Mouse (Mus musculus) MEL (cell line): ENCODE measurements around the gene Ncan. TPM values are rescaled to one million over a fixed set of nuclear protein-coding genes. Genes with fewer than 3 reads are reported as not detected.

Experiments used
- DNase-seq: peaks from one replicate; pipeline ENCODE4 v3.0.0; 2011; ENCODE audit warnings: low read depth, low spot score
- H3K27ac ChIP-seq: 2 replicates; pipeline ENCODE4 v1.5.1; 2012; ENCODE audit warnings: low read depth, mild to moderate bottlenecking, control low read depth, low read length, moderate library complexity; ENCODE audit not compliant: control insufficient read depth
- H3K27me3 ChIP-seq, 2 experiments: fragments of 150-350 bp in 1 of 2; sonication (generic) in 1 of 2; 2 replicates each; pipeline ENCODE4 v1.6.1; 2012; ENCODE audit warnings: low read length in 2 of 2, mild to moderate bottlenecking in 2 of 2, improper control_type of control experiment in 1 of 2, moderate library complexity in 1 of 2; ENCODE audit not compliant: insufficient read depth in 2 of 2, control insufficient read depth in 1 of 2
- H3K36me3 ChIP-seq, 2 experiments: 2 replicates each; pipeline ENCODE4 v1.6.1; 2012 to 2014; ENCODE audit warnings: low read length in 2 of 2, improper control_type of control experiment in 1 of 2, inconsistent platforms in 1 of 2, mild to moderate bottlenecking in 1 of 2; ENCODE audit not compliant: insufficient read depth in 2 of 2, control insufficient read depth in 1 of 2
- H3K4me1 ChIP-seq, 2 experiments: fragments of 150-350 bp in 1 of 2; sonication (generic) in 1 of 2; 2 replicates each; pipeline ENCODE4 v1.6.1; 2012; ENCODE audit warnings: low read length in 2 of 2, improper control_type of control experiment in 1 of 2, mild to moderate bottlenecking in 1 of 2; ENCODE audit not compliant: insufficient read depth in 2 of 2, control insufficient read depth in 1 of 2
- H3K4me3 ChIP-seq, 2 experiments: fragments of 150-350 bp in 1 of 2; sonication (generic) in 1 of 2; 2 replicates each; pipeline ENCODE4 v1.5.1; 2012; ENCODE audit warnings: low read depth in 2 of 2, low read length in 2 of 2, mild to moderate bottlenecking in 2 of 2, moderate library complexity in 2 of 2, control low read depth in 1 of 2, improper control_type of control experiment in 1 of 2; ENCODE audit not compliant: control insufficient read depth in 1 of 2, insufficient read depth in 1 of 2
- H3K79me2 ChIP-seq: 2 replicates; pipeline ENCODE4 v1.6.1; 2012; ENCODE audit warnings: mild to moderate bottlenecking, low read length, moderate library complexity; ENCODE audit not compliant: control insufficient read depth, poor library complexity, insufficient read depth
- H3K9ac ChIP-seq: 2 replicates; pipeline ENCODE4 v1.6.1; 2012; ENCODE audit warnings: low read depth, mild to moderate bottlenecking, control low read depth, low read length, moderate library complexity; ENCODE audit not compliant: control insufficient read depth, poor library complexity, severe bottlenecking
- H3K9me3 ChIP-seq: fragments of 150-350 bp; sonication (generic); replicated peaks from 2 replicates; pipeline ENCODE4 v1.6.1; 2012; ENCODE audit warnings: mild to moderate bottlenecking, low read length, improper control_type of control experiment, moderate library complexity; ENCODE audit not compliant: insufficient read depth
- BHLHE40 ChIP-seq: IDR thresholded peaks from 2 replicates; pipeline ENCODE4 v1.6.1; 2012; ENCODE audit warnings: low read depth, mild to moderate bottlenecking, inconsistent platforms, low read length, improper control_type of control experiment, borderline replicate concordance
- CHD1 ChIP-seq: IDR thresholded peaks from 2 replicates; pipeline ENCODE4 v1.6.1; 2012; ENCODE audit warnings: low read depth, mild to moderate bottlenecking, inconsistent platforms, low read length, improper control_type of control experiment
- CTCF ChIP-seq, 3 experiments: IDR thresholded peaks in 2 of 3; conservative IDR thresholded peaks in 1 of 3; 2 replicates each; pipeline ENCODE4 v1.5.1; 2011 to 2012; ENCODE audit warnings: low read length in 3 of 3, low read depth in 2 of 3, mild to moderate bottlenecking in 2 of 3, improper control_type of control experiment in 1 of 3, inconsistent platforms in 1 of 3, mixed read lengths in 1 of 3, moderate library complexity in 1 of 3; ENCODE audit not compliant: control insufficient read depth in 1 of 3, insufficient read depth in 1 of 3, poor library complexity in 1 of 3, severe bottlenecking in 1 of 3
- E2F4 ChIP-seq: IDR thresholded peaks from 2 replicates; pipeline ENCODE4 v1.6.1; 2011; ENCODE audit warnings: low read depth, low read length, improper control_type of control experiment, borderline replicate concordance
- ELF1 ChIP-seq: IDR thresholded peaks from 2 replicates; pipeline ENCODE4 v1.6.1; 2014; ENCODE audit warnings: low read depth, mild to moderate bottlenecking, inconsistent platforms, low read length, improper control_type of control experiment, moderate library complexity
- EP300 ChIP-seq, 2 experiments: IDR thresholded peaks; 2 replicates each; pipeline ENCODE4 v1.6.1; 2011; ENCODE audit warnings: improper control_type of control experiment in 2 of 2, low read length in 2 of 2, low read depth in 1 of 2, mild to moderate bottlenecking in 1 of 2
- ETS1 ChIP-seq: IDR thresholded peaks from 2 replicates; pipeline ENCODE4 v1.6.1; 2012; ENCODE audit warnings: low read depth, mild to moderate bottlenecking, inconsistent platforms, low read length, improper control_type of control experiment, moderate library complexity
- GABPA ChIP-seq: IDR thresholded peaks from 2 replicates; pipeline ENCODE4 v1.6.1; 2012; ENCODE audit warnings: low read depth, mild to moderate bottlenecking, inconsistent platforms, low read length, improper control_type of control experiment, moderate library complexity
- GATA1 ChIP-seq: IDR thresholded peaks from 2 replicates; pipeline ENCODE4 v1.6.1; 2011; ENCODE audit warnings: low read depth, low read length, improper control_type of control experiment
- JUND ChIP-seq: IDR thresholded peaks from 2 replicates; pipeline ENCODE4 v1.6.1; 2011; ENCODE audit warnings: low read depth, mild to moderate bottlenecking, improper control_type of control experiment, low read length
- MAZ ChIP-seq: IDR thresholded peaks from 2 replicates; pipeline ENCODE4 v1.6.1; 2012; ENCODE audit warnings: low read depth, mild to moderate bottlenecking, inconsistent platforms, low read length, improper control_type of control experiment
- MEF2A ChIP-seq: IDR thresholded peaks from 2 replicates; pipeline ENCODE4 v1.6.1; 2014; ENCODE audit warnings: low read depth, mild to moderate bottlenecking, inconsistent platforms, low read length, improper control_type of control experiment; ENCODE audit not compliant: poor library complexity, insufficient replicate concordance, severe bottlenecking; ENCODE audit errors: extremely low read depth
- MXI1 ChIP-seq: IDR thresholded peaks from 2 replicates; pipeline ENCODE4 v1.6.1; 2011; ENCODE audit warnings: mild to moderate bottlenecking, low read depth, low read length, improper control_type of control experiment
- MYB ChIP-seq: IDR thresholded peaks from 2 replicates; pipeline ENCODE4 v1.6.1; 2011; ENCODE audit warnings: mild to moderate bottlenecking, low read depth, low read length, improper control_type of control experiment
- MYC ChIP-seq: IDR thresholded peaks from 2 replicates; pipeline ENCODE4 v1.6.1; 2011; ENCODE audit warnings: low read depth, mild to moderate bottlenecking, low read length, improper control_type of control experiment, moderate library complexity
- NRF1 ChIP-seq: IDR thresholded peaks from 2 replicates; pipeline ENCODE4 v1.6.1; 2014; ENCODE audit warnings: low read depth, mild to moderate bottlenecking, inconsistent platforms, low read length, improper control_type of control experiment, moderate library complexity; ENCODE audit not compliant: poor library complexity, insufficient read depth, severe bottlenecking
- POLR2A ChIP-seq, 2 experiments: IDR thresholded peaks; 2 replicates each; pipeline ENCODE4 v1.6.1; 2011 to 2012; ENCODE audit warnings: low read length in 2 of 2, mild to moderate bottlenecking in 2 of 2, control low read depth in 1 of 2, improper control_type of control experiment in 1 of 2, low read depth in 1 of 2, moderate library complexity in 1 of 2; ENCODE audit not compliant: control insufficient read depth in 1 of 2, insufficient read depth in 1 of 2, poor library complexity in 1 of 2
- POLR2AphosphoS2 ChIP-seq: IDR thresholded peaks from 2 replicates; pipeline ENCODE4 v1.6.1; 2011; ENCODE audit warnings: low read length, improper control_type of control experiment
- RAD21 ChIP-seq: IDR thresholded peaks from 2 replicates; pipeline ENCODE4 v1.6.1; 2011; ENCODE audit warnings: mild to moderate bottlenecking, low read depth, low read length, improper control_type of control experiment
- RCOR1 ChIP-seq: IDR thresholded peaks from 2 replicates; pipeline ENCODE4 v1.6.1; 2012; ENCODE audit warnings: low read depth, mild to moderate bottlenecking, inconsistent platforms, low read length, improper control_type of control experiment
- SIN3A ChIP-seq: IDR thresholded peaks from 2 replicates; pipeline ENCODE4 v1.6.1; 2012; ENCODE audit warnings: low read length, improper control_type of control experiment, inconsistent platforms
- SMC3 ChIP-seq: IDR thresholded peaks from 2 replicates; pipeline ENCODE4 v1.6.1; 2011; ENCODE audit warnings: low read depth, low read length, improper control_type of control experiment
- TAL1 ChIP-seq: IDR thresholded peaks from 2 replicates; pipeline ENCODE4 v1.6.1; 2012; ENCODE audit warnings: mild to moderate bottlenecking, inconsistent platforms, low read length, moderate library complexity, mixed read lengths
- TBP ChIP-seq: IDR thresholded peaks from 2 replicates; pipeline ENCODE4 v1.8.0; 2011; ENCODE audit warnings: low read depth, low read length, improper control_type of control experiment
- UBTF ChIP-seq: IDR thresholded peaks from 2 replicates; pipeline ENCODE4 v1.6.1; 2012; ENCODE audit warnings: low read depth, mild to moderate bottlenecking, inconsistent platforms, low read length, improper control_type of control experiment, moderate library complexity, borderline replicate concordance; ENCODE audit not compliant: insufficient read depth
- USF1 ChIP-seq: IDR thresholded peaks from 2 replicates; pipeline ENCODE4 v1.6.1; 2014; ENCODE audit warnings: low read depth, mild to moderate bottlenecking, inconsistent platforms, low read length, improper control_type of control experiment, moderate library complexity
- ZC3H11A ChIP-seq: IDR thresholded peaks from 2 replicates; pipeline ENCODE4 v1.6.1; 2012; ENCODE audit warnings: low read depth, mild to moderate bottlenecking, inconsistent platforms, low read length, improper control_type of control experiment
- ZKSCAN1 ChIP-seq: IDR thresholded peaks from 2 replicates; pipeline ENCODE4 v1.6.1; 2012; ENCODE audit warnings: low read depth, mild to moderate bottlenecking, inconsistent platforms, low read length, improper control_type of control experiment, moderate library complexity
- ZNF384 ChIP-seq: IDR thresholded peaks from 2 replicates; pipeline ENCODE4 v1.6.1; 2012; ENCODE audit warnings: low read depth, mild to moderate bottlenecking, inconsistent platforms, low read length, improper control_type of control experiment
- polyA plus RNA-seq, 2 experiments: library from polyadenylated mRNA; stranded (reverse) in 1 of 2; unstranded in 1 of 2; fragments of >175 nt in 1 of 2; fragments of >200 nt in 1 of 2; gene quantifications; 2 replicates each; pipeline versions ENCODE4 v1.2.1 to v1.2.4; 2012; ENCODE audit warnings: low replicate concordance in 2 of 2, low read depth in 1 of 2; ENCODE audit not compliant: insufficient read length in 2 of 2, insufficient read depth in 1 of 2, missing spikeins in 1 of 2
- total RNA-seq: library from RNA; depleted of rRNA; stranded (reverse); fragments of 300-350 nt; gene quantifications from 2 replicates; pipeline ENCODE4 v1.2.3, GENCODE M21; 2012

The Ncan gene
- total and polyA plus RNA-seq, 3 experiments = not detected

- Histone ChIP-seq H3K36me3 (no peaks in the 10 kb centered on the region; a peak in 1 of 4 replicates), H3K79me2 (no peaks in the 10 kb centered on the region), H3K27ac (no peak overlapping the region), H3K9ac (no peak overlapping the region), H3K4me3 (no peak overlapping the region), H3K4me1 (peaks cover 0 to 4% of the 10 kb centered on the region in 2 experiments; a peak in 1 of 4 replicates), H3K9me3 (no peaks in the 10 kb centered on the region), H3K27me3 (no peaks in the 10 kb centered on the region)
- TF ChIP-seq RCOR1 (no peak), MYC (no peak), UBTF (no peak), MAZ (no peak), USF1 (no peak), NRF1 (no peak), TBP (no peak), JUND (no peak), MYB (no peak), CHD1 (no peak), MEF2A (no peak), POLR2AphosphoS2 (no peak), TAL1 (no peak), MXI1 (no peak), GABPA (no peak), GATA1 (no peak)
- DNase-seq = no peak
Observed at GRCm38 (mm10) chr8:70150158-70150557, 29.5 kb upstream of the Ncan start.

DNA sequence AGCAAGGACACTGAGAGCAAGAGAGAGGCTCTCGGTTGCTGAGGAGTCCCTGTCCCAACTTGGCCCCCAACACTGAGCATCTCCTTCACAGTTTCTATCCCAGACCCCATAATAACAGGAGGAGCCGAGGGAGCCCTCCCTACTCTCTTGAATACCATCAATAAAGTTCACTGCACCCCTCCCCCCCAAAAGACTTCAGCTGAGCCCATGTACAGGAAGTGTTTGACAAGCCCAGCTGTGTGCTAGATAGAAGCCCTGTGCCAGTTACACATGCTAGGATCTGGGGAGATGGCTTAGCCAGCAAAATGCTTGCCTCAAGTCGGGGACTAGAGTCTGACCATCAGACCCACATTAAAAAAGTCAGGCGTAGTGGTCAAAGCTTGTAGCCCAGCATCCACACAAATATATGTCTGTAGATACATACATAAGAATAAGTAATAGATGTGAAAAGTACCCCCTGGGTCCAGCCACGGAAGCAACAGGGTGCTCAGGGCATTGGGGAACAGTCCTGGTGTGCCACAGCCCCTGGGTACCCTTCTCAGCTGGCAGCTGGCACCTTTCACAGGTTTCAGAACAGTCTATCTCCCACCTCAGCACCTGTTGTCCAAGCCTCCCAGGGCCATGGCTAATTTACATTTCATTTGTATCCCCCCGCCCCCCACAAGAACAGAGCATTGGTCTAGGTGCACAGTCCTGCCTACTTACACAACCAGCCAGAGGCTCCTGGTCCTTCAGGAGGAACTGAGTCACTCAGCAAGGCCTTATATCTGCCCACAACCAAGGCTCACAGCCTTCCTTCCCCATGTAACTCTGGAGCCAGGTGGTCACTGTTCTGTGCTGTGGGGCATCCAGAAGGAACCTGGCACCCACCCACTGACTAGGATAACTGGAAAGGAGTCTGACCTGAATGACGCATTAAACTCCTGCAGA lies 27.3 kb upstream of the Ncan start:
- no peak overlapping the region for H3K4me3 ChIP-seq
- no peak for TF ChIP-seq ZNF384
- TF ChIP-seq CTCF (IDR thresholded peaks at IDR 0.05 in 2 of 3, conservative IDR thresholded peaks at IDR 0.05 in 1 of 3; ENCODE audit: control insufficient read depth in 1 of 3, insufficient read depth in 1 of 3, low read depth in 2 of 3, low read length in 3 of 3, poor library complexity in 1 of 3, severe bottlenecking in 1 of 3) = no peak
- no peak for TF ChIP-seq SMC3
- TF ChIP-seq SIN3A = no peak
- TF ChIP-seq CHD1 = no peak
- no peak for TF ChIP-seq POLR2A (IDR thresholded peaks at IDR 0.05; ENCODE audit: control insufficient read depth in 1 of 2, insufficient read depth in 1 of 2, low read depth in 1 of 2, low read length in 2 of 2, poor library complexity in 1 of 2)
- TF ChIP-seq BHLHE40 = no peak
- TF ChIP-seq RCOR1 = no peak
- TF ChIP-seq MYC = no peak
- TF ChIP-seq ETS1 = no peak
- no peak for TF ChIP-seq ZC3H11A
- no peak for TF ChIP-seq MEF2A
- no peak for TF ChIP-seq RAD21
- TF ChIP-seq ZKSCAN1 = no peak
- no peak for TF ChIP-seq EP300 (IDR thresholded peaks at IDR 0.05; ENCODE audit: low read depth in 1 of 2, low read length in 2 of 2)
- TF ChIP-seq ELF1 = no peak
- no peak for TF ChIP-seq MXI1
- no peak for TF ChIP-seq UBTF
- TF ChIP-seq E2F4 = no peak

More for the DNA sequence above, 27.3 kb upstream of the Ncan start:
- H3K27ac ChIP-seq = no peak overlapping the region
- no peaks in the 10 kb centered on the region for H3K79me2 ChIP-seq
- no peak for DNase-seq
- H3K9ac ChIP-seq = no peak overlapping the region
- no peaks in the 10 kb centered on the region for H3K27me3 ChIP-seq
- H3K36me3 ChIP-seq = no peaks in the 10 kb centered on the region; a peak in 1 of 4 replicates
- no peaks in the 10 kb centered on the region for H3K9me3 ChIP-seq
- H3K4me1 ChIP-seq = peaks cover 0 to 2% of the 10 kb centered on the region in 2 experiments; a peak in 1 of 4 replicates
